Mouse (Mus musculus) spleen, adult 2 months (tissue): ENCODE results near the gene Ghrhr.

ENCODE experiments used
- CTCF ChIP-seq: fragments of 200-500 bp; IDR thresholded peaks from 2 replicates; pipeline ENCODE4 v1.5.1; 2011; ENCODE audit warnings: mild to moderate bottlenecking, inconsistent platforms; ENCODE audit not compliant: insufficient read depth, insufficient read length, insufficient replicate concordance; ENCODE audit errors: extremely low read depth
- POLR2A ChIP-seq: fragments of 200-500 bp; IDR thresholded peaks from 2 replicates; pipeline ENCODE4 v1.6.1; 2011; ENCODE audit warnings: low read depth, low read length, inconsistent platforms

- TF ChIP-seq CTCF (no peak), POLR2A (no peak)
Measured at GRCm38 (mm10) chr6:55343446-55343845, 32.6 kb upstream of the Ghrhr start.
